Mouse (Mus musculus) E14TG2a.4 (cell line): Measurements from ENCODE around the gene Pdap1.

ENCODE experiments used
- H3K27me3 ChIP-seq: 2 replicates; pipeline ENCODE4 v1.6.1; 2014; ENCODE audit warnings: low read length, control low read depth; ENCODE audit not compliant: insufficient read depth
- H3K36me3 ChIP-seq: 2 replicates; pipeline ENCODE4 v1.6.1; 2014; ENCODE audit warnings: low read length, control low read depth; ENCODE audit not compliant: insufficient read depth
- H3K4me1 ChIP-seq: replicated peaks from 2 replicates; pipeline ENCODE4 v1.6.1; 2014; ENCODE audit warnings: low read depth, low read length, control low read depth
- H3K4me3 ChIP-seq: replicated peaks from 2 replicates; pipeline ENCODE4 v1.5.1; 2014; ENCODE audit warnings: mild to moderate bottlenecking, low read length
- H3K9me3 ChIP-seq: 2 replicates; pipeline ENCODE4 v1.6.1; 2014; ENCODE audit warnings: low read length, control low read depth
- CTCF ChIP-seq: conservative IDR thresholded peaks from 2 replicates; pipeline ENCODE4 v1.5.1; 2014; ENCODE audit warnings: low read length
- NANOG ChIP-seq: IDR thresholded peaks from 2 replicates; pipeline ENCODE4 v1.6.1; 2014; ENCODE audit warnings: borderline replicate concordance, low read length, mixed read lengths
- POU5F1 ChIP-seq: IDR thresholded peaks from 2 replicates; pipeline ENCODE4 v1.6.1; 2014; ENCODE audit warnings: low read length, borderline replicate concordance

Pdap1 gene

GRCm38 (mm10) chr5:145129124-145129523 lies 10.9 kb downstream of the Pdap1 start:
- TF ChIP-seq CTCF (no peak), NANOG (no peak), POU5F1 (no peak)
- H3K36me3 ChIP-seq: peaks cover 100% of the 10 kb centered on the region
- no peaks in the 10 kb centered on the region for H3K9me3 ChIP-seq
- H3K4me3 ChIP-seq: no peak overlapping the region
- H3K4me1 ChIP-seq: peaks cover 80% of the 10 kb centered on the region
- no peaks in the 10 kb centered on the region for H3K27me3 ChIP-seq

GRCm38 (mm10) chr5:145126580-145126979 lies 13.5 kb downstream of the Pdap1 start:
- H3K4me1 ChIP-seq: peaks cover 73% of the 10 kb centered on the region
- H3K9me3 ChIP-seq: no peaks in the 10 kb centered on the region; the same call in 1 of the 2 replicates
- H3K4me3 ChIP-seq: no peak overlapping the region
- TF ChIP-seq POU5F1: no peak
- H3K36me3 ChIP-seq: peaks cover 100% of the 10 kb centered on the region
- H3K27me3 ChIP-seq: no peaks in the 10 kb centered on the region

GRCm38 (mm10) chr5:145123396-145123795 lies 16.6 kb downstream of the Pdap1 start:
- H3K4me3 ChIP-seq: no peak overlapping the region
- no peaks in the 10 kb centered on the region for H3K27me3 ChIP-seq
- TF ChIP-seq NANOG (no peak), CTCF (no peak)
- no peaks in the 10 kb centered on the region; the same call in 1 of the 2 replicates for H3K9me3 ChIP-seq
- H3K36me3 ChIP-seq: peaks cover 83% of the 10 kb centered on the region
- H3K4me1 ChIP-seq: peaks cover 75% of the 10 kb centered on the region

GRCm38 (mm10) chr5:145120921-145121320 lies 19.1 kb downstream of the Pdap1 start:
- Histone ChIP-seq H3K36me3 (peaks cover 59% of the 10 kb centered on the region), H3K27me3 (no peaks in the 10 kb centered on the region), H3K9me3 (no peaks in the 10 kb centered on the region; the same call in 1 of the 2 replicates), H3K4me3 (no peak overlapping the region), H3K4me1 (peaks cover 79% of the 10 kb centered on the region)
- no peak for TF ChIP-seq CTCF
- TF ChIP-seq NANOG: no peak
- no peak for TF ChIP-seq POU5F1

GRCm38 (mm10) chr5:145119385-145119784 lies 20.7 kb downstream of the Pdap1 start:
- Histone ChIP-seq H3K4me3 (no peak overlapping the region), H3K27me3 (peaks cover 5% of the 10 kb centered on the region), H3K4me1 (peaks cover 76% of the 10 kb centered on the region), H3K9me3 (no peaks in the 10 kb centered on the region; the same call in 1 of the 2 replicates), H3K36me3 (peaks cover 44% of the 10 kb centered on the region)
- TF ChIP-seq CTCF (peak; percentile 78), NANOG (no peak), POU5F1 (no peak)

- no peak for TF ChIP-seq CTCF
- TF ChIP-seq NANOG: no peak
- no peak for TF ChIP-seq POU5F1
- Histone ChIP-seq H3K36me3 (peaks cover 35% of the 10 kb centered on the region), H3K9me3 (no peaks in the 10 kb centered on the region; the same call in 1 of the 2 replicates), H3K27me3 (peaks cover 9% of the 10 kb centered on the region), H3K4me3 (no peak overlapping the region), H3K4me1 (peaks cover 76% of the 10 kb centered on the region)
These were observed 21.6 kb downstream of the Pdap1 start for GRCm38 (mm10) chr5:145118461-145118860.

GRCm38 (mm10) chr5:145118005-145118404 lies 22.0 kb downstream of the Pdap1 start:
- Histone ChIP-seq H3K4me3 (no peak overlapping the region), H3K36me3 (peaks cover 30% of the 10 kb centered on the region), H3K4me1 (peaks cover 74% of the 10 kb centered on the region), H3K9me3 (no peaks in the 10 kb centered on the region), H3K27me3 (peaks cover 9% of the 10 kb centered on the region)
- TF ChIP-seq CTCF: no peak
- TF ChIP-seq NANOG: no peak
- no peak for TF ChIP-seq POU5F1

GRCm38 (mm10) chr5:145116916-145117315 lies 23.1 kb downstream of the Pdap1 start:
- H3K27me3 ChIP-seq: peaks cover 9% of the 10 kb centered on the region
- H3K4me3 ChIP-seq: peak overlapping the region; percentile 7; the same call in 1 of the 2 replicates
- TF ChIP-seq CTCF: peak; percentile 82
- no peak for TF ChIP-seq POU5F1
- TF ChIP-seq NANOG: no peak
- no peaks in the 10 kb centered on the region for H3K9me3 ChIP-seq
- H3K4me1 ChIP-seq: peaks cover 74% of the 10 kb centered on the region
- peaks cover 19% of the 10 kb centered on the region for H3K36me3 ChIP-seq

- peaks cover 13% of the 10 kb centered on the region for H3K36me3 ChIP-seq
- no peak overlapping the region; the same call in 1 of the 2 replicates for H3K4me3 ChIP-seq
- H3K9me3 ChIP-seq: no peaks in the 10 kb centered on the region
- no peak for TF ChIP-seq POU5F1
- no peak for TF ChIP-seq CTCF
- no peak for TF ChIP-seq NANOG
- peaks cover 9% of the 10 kb centered on the region for H3K27me3 ChIP-seq
- H3K4me1 ChIP-seq: peaks cover 69% of the 10 kb centered on the region
These were observed 23.7 kb downstream of the Pdap1 start for GRCm38 (mm10) chr5:145116316-145116715.
